Mouse (Mus musculus): ENCODE results near the gene Parp3. TPM values are rescaled to one million over a fixed set of nuclear protein-coding genes. Genes with fewer than 3 reads are reported as not detected.

The Parp3 gene
- polyA plus RNA-seq, 1 experiment from 2014 or later, result 3.5 TPM

- Histone ChIP-seq H3K9ac (replicated peaks) (peak overlapping the region; percentile 63), H3K4me3 (replicated peaks) (peak overlapping the region; percentile 47), H3K27ac (0 out of 2 replicates have a peak overlapping the region, but pooled peaks have one; percentile 51), H3K4me1 (replicated peaks) (peaks cover 63% of the 10 kb centered on the region), H3K9me3 (no peaks in the 10 kb centered on the region), H3K36me3 (no peaks in the 10 kb centered on the region), H3K27me3 (no peaks in the 10 kb centered on the region), H3K4me2 (peak overlapping the region; percentile 84)
- peak; percentile 23; the same call in 1 of the 2 replicates for ATAC-seq (ENCODE audit: insufficient number of reproducible peaks, insufficient read depth, low FRiP score, low TSS enrichment, low read depth)
- 2% methylated on average over 23 of the region's 23 CpGs for WGBS
Measured at GRCm38 (mm10) chr9:106448498-106449031, 28.2 kb downstream of the Parp3 start.

GRCm38 (mm10) chr9:106447951-106448350 lies 28.8 kb downstream of the Parp3 start:
- no peaks in the 10 kb centered on the region for H3K27me3 ChIP-seq
- no peaks in the 10 kb centered on the region for H3K36me3 ChIP-seq
- ATAC-seq (ENCODE audit: insufficient number of reproducible peaks, insufficient read depth, low FRiP score, low TSS enrichment, low read depth), result peak; percentile 19; the same call in 1 of the 2 replicates
- peak overlapping the region; percentile 58 for H3K4me3 ChIP-seq (replicated peaks)
- H3K27ac ChIP-seq, result peak overlapping the region; percentile 79
- WGBS, result 39% methylated on average over 9 of the region's 9 CpGs
- H3K4me2 ChIP-seq, result peak overlapping the region; percentile 84
- H3K9me3 ChIP-seq, result no peaks in the 10 kb centered on the region
- H3K4me1 ChIP-seq (replicated peaks), result peaks cover 58% of the 10 kb centered on the region
- H3K9ac ChIP-seq (replicated peaks), result 0 out of 2 replicates have a peak overlapping the region, but pooled peaks have one; percentile 18

- peaks cover 52% of the 10 kb centered on the region for H3K4me1 ChIP-seq (replicated peaks)
- peak within 1 kb of the TSS; percentile 79 for H3K27ac ChIP-seq
- peak within 1 kb of the TSS; percentile 70 for H3K9ac ChIP-seq (replicated peaks)
- H3K9me3 ChIP-seq, result no peaks in the 10 kb centered on the region
- H3K27me3 ChIP-seq, result no peaks in the 10 kb centered on the region
- peak within 1 kb of the TSS; percentile 84 for H3K4me2 ChIP-seq
- peak; percentile 82 for ATAC-seq (ENCODE audit: insufficient number of reproducible peaks, insufficient read depth, low FRiP score, low TSS enrichment, low read depth)
- no peaks in the 10 kb centered on the region for H3K36me3 ChIP-seq
- peak within 1 kb of the TSS; percentile 58 for H3K4me3 ChIP-seq (replicated peaks)
- 1% methylated on average over 24 of the region's 24 CpGs for WGBS
Measured at GRCm38 (mm10) chr9:106447348-106447747, 29.4 kb downstream of the Parp3 start, which contains the start of the genes Abhd14b and Abhd14a. Gene Abhd14b, plus strand, starts transcription at chr9:106447459. Gene Abhd14a, minus strand, starts transcription at chr9:106447678.

GRCm38 (mm10) chr9:106444836-106445235 lies 31.9 kb downstream of the Parp3 start:
- no peaks in the 10 kb centered on the region for H3K9me3 ChIP-seq
- no peak overlapping the region for H3K9ac ChIP-seq (replicated peaks)
- no peaks in the 10 kb centered on the region for H3K27me3 ChIP-seq
- H3K4me3 ChIP-seq (replicated peaks), result no peak overlapping the region
- peaks cover 8% of the 10 kb centered on the region; the same call in 1 of the 2 replicates for H3K36me3 ChIP-seq
- H3K4me2 ChIP-seq, result no peak overlapping the region
- peaks cover 28% of the 10 kb centered on the region for H3K4me1 ChIP-seq (replicated peaks)
- 77% methylated on average over 4 of the region's 4 CpGs for WGBS
- no peak overlapping the region for H3K27ac ChIP-seq
- no peak for ATAC-seq (ENCODE audit: insufficient number of reproducible peaks, insufficient read depth, low FRiP score, low TSS enrichment, low read depth)

- peaks cover 10% of the 10 kb centered on the region; the same call in 1 of the 2 replicates for H3K36me3 ChIP-seq
Measured at GRCm38 (mm10) chr9:106442680-106443079, 34.1 kb downstream of the Parp3 start.

GRCm38 (mm10) chr9:106436566-106436965 lies 40.2 kb downstream of the Parp3 start:
- no peak overlapping the region for H3K27ac ChIP-seq
- H3K36me3 ChIP-seq, result peaks cover 41% of the 10 kb centered on the region
- WGBS, result 80% methylated on average over 9 of the region's 9 CpGs
- H3K4me1 ChIP-seq (replicated peaks), result peaks cover 17% of the 10 kb centered on the region
- H3K27me3 ChIP-seq, result no peaks in the 10 kb centered on the region
- H3K4me3 ChIP-seq (replicated peaks), result no peak overlapping the region
- no peaks in the 10 kb centered on the region for H3K9me3 ChIP-seq
- no peak overlapping the region for H3K4me2 ChIP-seq
- ATAC-seq (ENCODE audit: insufficient number of reproducible peaks, insufficient read depth, low FRiP score, low TSS enrichment, low read depth), result no peak
- no peak overlapping the region for H3K9ac ChIP-seq (replicated peaks)

More at GRCm38 (mm10) chr9:106442680-106443079, 34.1 kb downstream of the Parp3 start:
- no peaks in the 10 kb centered on the region for H3K9me3 ChIP-seq
- H3K4me2 ChIP-seq, result no peak overlapping the region
- no peak overlapping the region for H3K4me3 ChIP-seq (replicated peaks)
- ATAC-seq (ENCODE audit: insufficient number of reproducible peaks, insufficient read depth, low FRiP score, low TSS enrichment, low read depth), result no peak
- H3K27ac ChIP-seq, result no peak overlapping the region
- WGBS, result 77% methylated on average over 5 of the region's 5 CpGs
- H3K4me1 ChIP-seq (replicated peaks), result peaks cover 21% of the 10 kb centered on the region
- H3K27me3 ChIP-seq, result no peaks in the 10 kb centered on the region
- no peak overlapping the region; the same call in 1 of the 2 replicates for H3K9ac ChIP-seq (replicated peaks)

GRCm38 (mm10) chr9:106433389-106433788 lies 43.4 kb downstream of the Parp3 start:
- Histone ChIP-seq H3K36me3 (peaks cover 45% of the 10 kb centered on the region), H3K4me2 (no peak overlapping the region), H3K27me3 (no peaks in the 10 kb centered on the region), H3K9ac (replicated peaks) (no peak overlapping the region), H3K4me1 (replicated peaks) (peaks cover 18% of the 10 kb centered on the region), H3K4me3 (replicated peaks) (no peak overlapping the region), H3K27ac (no peak overlapping the region), H3K9me3 (no peaks in the 10 kb centered on the region)
- 76% methylated on average over 7 of the region's 7 CpGs for WGBS
- ATAC-seq (ENCODE audit: insufficient number of reproducible peaks, insufficient read depth, low FRiP score, low TSS enrichment, low read depth), result no peak

GRCm38 (mm10) chr9:106430015-106430264 lies 46.8 kb downstream of the Parp3 start:
- peak overlapping the region; percentile 84 for H3K4me2 ChIP-seq
- no peak for ATAC-seq (ENCODE audit: insufficient number of reproducible peaks, insufficient read depth, low FRiP score, low TSS enrichment, low read depth)
- H3K27ac ChIP-seq, result peak overlapping the region; percentile 96
- peak overlapping the region; percentile 89 for H3K4me3 ChIP-seq (replicated peaks)
- H3K27me3 ChIP-seq, result no peaks in the 10 kb centered on the region
- no peaks in the 10 kb centered on the region for H3K9me3 ChIP-seq
- H3K4me1 ChIP-seq (replicated peaks), result peaks cover 12% of the 10 kb centered on the region
- peaks cover 44% of the 10 kb centered on the region for H3K36me3 ChIP-seq
- H3K9ac ChIP-seq (replicated peaks), result peak overlapping the region; percentile 97
- WGBS, result 2% methylated on average over 4 of the region's 4 CpGs

- no peaks in the 10 kb centered on the region for H3K9me3 ChIP-seq
- H3K27me3 ChIP-seq, result no peaks in the 10 kb centered on the region
- peaks cover 12% of the 10 kb centered on the region for H3K4me1 ChIP-seq (replicated peaks)
- peak within 1 kb of the TSS; percentile 97 for H3K9ac ChIP-seq (replicated peaks)
- peak; percentile 87 for ATAC-seq (ENCODE audit: insufficient number of reproducible peaks, insufficient read depth, low FRiP score, low TSS enrichment, low read depth)
- WGBS, result under 1% methylated on average over 55 of the region's 55 CpGs
- peak within 1 kb of the TSS; percentile 96 for H3K27ac ChIP-seq
- peak within 1 kb of the TSS; percentile 89 for H3K4me3 ChIP-seq (replicated peaks)
- peak within 1 kb of the TSS; percentile 84 for H3K4me2 ChIP-seq
- H3K36me3 ChIP-seq, result peaks cover 39% of the 10 kb centered on the region
Measured at GRCm38 (mm10) chr9:106429221-106430014, 47.3 kb downstream of the Parp3 start, which contains the start of gene Rpl29. Gene Rpl29, plus strand, starts transcription at chr9:106429454.

GRCm38 (mm10) chr9:106428719-106429220 lies 48.0 kb downstream of the Parp3 start:
- ATAC-seq (ENCODE audit: insufficient number of reproducible peaks, insufficient read depth, low FRiP score, low TSS enrichment, low read depth), result no peak; the same call in 1 of the 2 replicates
- no peaks in the 10 kb centered on the region for H3K27me3 ChIP-seq
- H3K4me3 ChIP-seq (replicated peaks), result peak overlapping the region; percentile 89
- peak overlapping the region; percentile 84 for H3K4me2 ChIP-seq
- H3K9me3 ChIP-seq, result no peaks in the 10 kb centered on the region
- peaks cover 33% of the 10 kb centered on the region for H3K36me3 ChIP-seq
- H3K4me1 ChIP-seq (replicated peaks), result peaks cover 12% of the 10 kb centered on the region
- H3K9ac ChIP-seq (replicated peaks), result peak overlapping the region; percentile 97
- 27% methylated on average over 11 of the region's 11 CpGs for WGBS
- H3K27ac ChIP-seq, result peak overlapping the region; percentile 96

- H3K27ac ChIP-seq, result 0 out of 2 replicates have a peak overlapping the region, but pooled peaks have one; percentile 78
- H3K4me1 ChIP-seq (replicated peaks), result peaks cover 52% of the 10 kb centered on the region
- H3K27me3 ChIP-seq, result no peaks in the 10 kb centered on the region
- no peak overlapping the region for H3K9ac ChIP-seq (replicated peaks)
- H3K36me3 ChIP-seq, result no peaks in the 10 kb centered on the region
- peak; percentile 70 for ATAC-seq (ENCODE audit: insufficient number of reproducible peaks, insufficient read depth, low FRiP score, low TSS enrichment, low read depth)
- no peak overlapping the region; the same call in 1 of the 2 replicates for H3K4me3 ChIP-seq (replicated peaks)
- no peaks in the 10 kb centered on the region for H3K9me3 ChIP-seq
- WGBS, result 0% methylated on average over 3 of the region's 3 CpGs
- H3K4me2 ChIP-seq, result peak overlapping the region; percentile 47
Measured at GRCm38 (mm10) chr9:106421865-106422160, 54.9 kb downstream of the Parp3 start.

All from limb, embryonic 12.5 days (tissue).